Mouse (Mus musculus) heart, postnatal 0 days (tissue): ENCODE measurements around the gene Mbd5.

Experiments used
- CTCF ChIP-seq: IDR thresholded peaks from 2 replicates; pipeline ENCODE4 v1.5.1; 2016; ENCODE audit warnings: antibody characterized with exemption, control low read depth, low read depth
- EP300 ChIP-seq: IDR thresholded peaks from 2 replicates; pipeline ENCODE4 v1.6.1; 2016; ENCODE audit warnings: antibody characterized with exemption, low read depth

DNA sequence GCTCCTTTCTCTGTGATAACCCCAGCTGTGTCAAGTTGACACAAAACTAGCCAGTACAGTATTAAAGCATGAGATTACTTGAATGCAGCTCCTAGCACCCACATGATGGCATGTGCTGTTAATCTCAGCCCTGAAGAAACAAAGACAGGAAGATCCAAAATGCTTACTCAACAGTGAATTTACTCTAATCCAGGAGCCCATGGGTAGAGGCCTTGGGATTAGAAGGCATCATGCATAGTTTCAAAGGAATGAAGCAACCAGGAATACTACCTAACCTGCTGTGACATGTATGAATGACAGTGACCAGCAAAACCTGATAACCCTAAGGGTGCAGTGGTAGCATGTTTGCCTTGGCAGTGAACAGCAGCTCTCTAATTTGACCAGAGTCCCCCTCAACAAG, 159.6 kb downstream of the Mbd5 start:
- TF ChIP-seq CTCF (no peak), EP300 (no peak)
